Mouse (Mus musculus): ENCODE measurements around the gene Ttc26.

DNA sequence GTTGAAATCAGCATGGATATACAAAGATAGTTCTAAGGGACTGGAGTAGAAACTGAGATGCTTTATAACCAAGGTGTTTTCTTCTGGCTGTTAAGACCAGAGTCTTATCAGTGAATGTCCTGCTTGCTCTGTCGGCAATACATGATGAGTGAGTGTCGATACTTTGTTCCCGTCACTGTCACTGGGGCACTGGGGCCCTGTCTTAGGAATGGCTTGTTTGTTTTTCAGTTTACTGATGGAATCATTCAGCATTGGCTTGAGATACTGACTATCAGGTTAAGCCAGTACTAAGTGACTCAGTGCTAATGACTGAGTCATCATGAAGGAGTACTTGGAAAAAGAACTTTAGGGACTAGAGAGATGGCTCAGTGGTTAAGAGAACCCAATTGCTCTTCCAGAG is 62.6 kb downstream of the Ttc26 start:
- TF ChIP-seq POLR2A (IDR thresholded peaks at IDR 0.05; ENCODE audit: borderline replicate concordance, insufficient read depth, low read length), result no peak
- no peak for TF ChIP-seq CTCF (IDR thresholded peaks at IDR 0.05; ENCODE audit: borderline replicate concordance, insufficient read depth, low read depth, low read length)

All from cerebellum, adult 2 months (tissue).